Mouse (Mus musculus) forebrain, embryonic 11.5 days (tissue): ENCODE data around the gene Zfp609. TPM values are rescaled to one million over a fixed set of nuclear protein-coding genes. Genes with fewer than 3 reads are reported as not detected.

Experiments used
- ATAC-seq: fragments of 200-750 bp; cut with Nextera tagmentation; replicated peaks from 2 replicates; pipeline ENCODE4 v1.8.0; 2017; ENCODE audit warnings: moderate TSS enrichment; ENCODE audit not compliant: low FRiP score
- DNase-seq: peaks from one replicate; pipeline ENCODE4 v3.0.0-alpha.2; 2017; ENCODE audit warnings: low spot score
- H3K27ac ChIP-seq: fragments of 300-500 bp; sonication (generic); 2 replicates; pipeline ENCODE4 v1.5.1; 2014; ENCODE audit warnings: low read depth, low read length
- H3K27me3 ChIP-seq: fragments of 300-500 bp; sonication (generic); 2 replicates; pipeline ENCODE4 v1.6.1; 2014; ENCODE audit warnings: mild to moderate bottlenecking, low read length, mixed read lengths; ENCODE audit not compliant: control insufficient read depth, insufficient read depth
- H3K36me3 ChIP-seq: fragments of 300-500 bp; sonication (generic); 2 replicates; pipeline ENCODE4 v1.6.1; 2014; ENCODE audit warnings: mild to moderate bottlenecking, low read length, moderate library complexity, mixed read lengths; ENCODE audit not compliant: control insufficient read depth, insufficient read depth
- H3K4me1 ChIP-seq: fragments of 300-500 bp; sonication (generic); replicated peaks from 2 replicates; pipeline ENCODE4 v1.6.1; 2014; ENCODE audit warnings: low read length, mixed read lengths; ENCODE audit not compliant: control insufficient read depth, insufficient read depth
- H3K4me2 ChIP-seq: fragments of 300-500 bp; sonication (generic); 2 replicates; pipeline ENCODE4 v1.6.1; 2014; ENCODE audit warnings: low read depth, mild to moderate bottlenecking, low read length, moderate library complexity, mixed read lengths; ENCODE audit not compliant: severe bottlenecking
- H3K4me3 ChIP-seq: fragments of 300-500 bp; sonication (generic); 2 replicates; pipeline ENCODE4 v1.5.1; 2014; ENCODE audit warnings: low read depth, low read length
- H3K9ac ChIP-seq: fragments of 300-500 bp; sonication (generic); 2 replicates; pipeline ENCODE4 v1.6.1; 2014; ENCODE audit warnings: low read length
- H3K9me3 ChIP-seq: fragments of 300-500 bp; sonication (generic); 2 replicates; pipeline ENCODE4 v1.6.1; 2016; ENCODE audit warnings: low read length, mixed read lengths; ENCODE audit not compliant: control insufficient read depth
- WGBS: fragments of 180-500 bp; shearing (Covaris S2); extraction: QIAGEN DNeasy Blood & Tissue Kit; methylation state at CpG from one replicate; pipeline ENCODE4 v1.1.7; 2014; 5-methylcytosine and 5-hydroxymethylcytosine counted together
- polyA plus RNA-seq: library from polyadenylated mRNA; unstranded; fragments of >200 nt; fragmentation: Nextera tagmentation; extraction: Ambion mirVana; gene quantifications from 2 replicates; pipeline ENCODE4 v1.2.1, GENCODE M21; 2014

Zfp609 gene
- polyA plus RNA-seq, 1 experiment from 2014 or later: 12.9 TPM

DNA sequence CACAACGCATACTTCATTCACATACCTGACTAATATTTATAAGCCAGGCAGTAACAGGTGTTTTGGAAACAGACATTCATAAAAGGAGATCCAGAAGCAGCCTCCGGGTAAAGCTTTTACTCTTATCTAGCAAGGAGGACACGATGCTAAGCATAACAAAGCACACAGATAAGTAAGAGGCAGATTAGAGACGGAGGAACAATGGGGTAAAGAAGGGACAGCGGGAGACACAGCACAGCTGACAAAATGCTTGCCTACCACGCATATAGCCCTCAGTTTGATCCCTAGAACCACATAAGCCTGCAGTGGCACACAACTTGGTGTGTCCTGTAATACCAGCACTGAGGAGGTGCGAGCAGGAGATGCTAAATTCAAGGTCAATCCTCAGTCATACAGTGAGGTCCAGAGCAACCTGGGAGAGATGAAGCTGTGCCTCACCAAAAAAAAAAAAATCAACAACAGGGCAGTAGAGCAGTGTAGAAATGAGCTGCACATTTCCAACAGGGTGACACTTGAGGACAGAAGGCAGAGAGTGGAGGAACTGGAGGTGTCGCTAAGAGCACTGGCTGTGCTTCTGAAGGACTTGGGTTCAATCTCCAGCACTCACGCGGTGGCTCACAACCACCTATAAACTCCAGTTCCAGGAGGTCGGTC lies 56.2 kb downstream of the Zfp609 start:
- Histone ChIP-seq H3K9me3 (no peaks in the 10 kb centered on the region), H3K4me1 (peaks cover under 1% of the 10 kb centered on the region; the same call in 1 of the 2 replicates), H3K27ac (no peak overlapping the region), H3K9ac (no peak overlapping the region), H3K36me3 (no peaks in the 10 kb centered on the region), H3K4me2 (no peak overlapping the region), H3K27me3 (no peaks in the 10 kb centered on the region), H3K4me3 (no peak overlapping the region)
- 21% methylated on average over 11 of the region's 11 CpGs for WGBS
- ATAC-seq (no peak), DNase-seq (no peak)

- 95% methylated on average over 4 of the region's 4 CpGs for WGBS
- no peak overlapping the region for H3K9ac ChIP-seq
- H3K27me3 ChIP-seq: no peaks in the 10 kb centered on the region
- no peak overlapping the region for H3K27ac ChIP-seq
- H3K4me2 ChIP-seq: no peak overlapping the region
- H3K9me3 ChIP-seq: no peaks in the 10 kb centered on the region
- H3K4me1 ChIP-seq: no peaks in the 10 kb centered on the region
- H3K36me3 ChIP-seq: no peaks in the 10 kb centered on the region
- H3K4me3 ChIP-seq: no peak overlapping the region
- DNase-seq (no peak), ATAC-seq (no peak)
These were observed 64.6 kb downstream of the Zfp609 start for GRCm38 (mm10) chr9:65762728-65763127.

DNA sequence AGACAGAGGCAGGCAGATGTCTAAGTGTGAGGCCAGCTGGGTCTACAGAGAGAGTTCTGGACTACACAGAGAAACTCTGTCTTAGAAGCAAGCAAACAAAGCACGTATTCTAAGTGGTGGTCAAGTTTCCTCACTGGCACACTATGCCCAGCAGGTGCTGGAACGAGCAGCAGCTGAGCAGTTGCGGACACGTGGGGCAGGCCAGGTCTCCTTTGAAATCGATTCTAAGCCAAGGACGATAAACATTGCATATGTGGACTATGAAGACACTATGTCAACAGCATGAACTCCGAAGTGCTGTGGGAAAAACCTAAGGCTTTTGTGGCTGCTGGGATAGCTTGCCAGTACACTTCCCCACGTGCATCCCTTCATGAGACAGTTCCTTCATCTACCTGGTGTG lies 67.4 kb downstream of the Zfp609 start:
- no peaks in the 10 kb centered on the region for H3K36me3 ChIP-seq
- WGBS: 85% methylated on average over 8 of the region's 8 CpGs
- no peak overlapping the region for H3K4me2 ChIP-seq
- peaks cover 3% of the 10 kb centered on the region; the same call in 1 of the 2 replicates for H3K4me1 ChIP-seq
- ATAC-seq (no peak), DNase-seq (no peak)
- H3K27me3 ChIP-seq: no peaks in the 10 kb centered on the region
- H3K9me3 ChIP-seq: no peaks in the 10 kb centered on the region
- H3K27ac ChIP-seq: no peak overlapping the region
- no peak overlapping the region for H3K9ac ChIP-seq
- no peak overlapping the region for H3K4me3 ChIP-seq

DNA sequence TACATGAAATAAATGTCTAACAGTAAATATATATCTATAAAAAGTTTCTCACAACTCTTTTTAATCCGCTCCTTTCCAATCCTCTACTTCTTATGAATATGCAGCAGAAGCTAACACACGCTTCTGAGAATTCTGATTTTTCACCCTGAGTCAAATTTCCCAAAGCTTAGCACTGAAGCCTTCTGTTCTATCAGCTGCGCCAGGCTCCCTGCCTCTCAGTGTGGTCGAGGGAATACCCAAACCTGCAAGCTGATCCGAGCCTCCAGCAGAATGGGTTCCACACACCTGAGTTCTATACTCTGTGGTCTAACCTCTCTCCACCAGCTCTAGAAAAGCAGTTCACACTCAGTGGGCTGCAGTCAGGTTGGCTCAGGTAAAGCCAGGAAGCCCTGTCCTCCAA lies 68.1 kb downstream of the Zfp609 start:
- Histone ChIP-seq H3K4me2 (no peak overlapping the region), H3K36me3 (no peaks in the 10 kb centered on the region), H3K27ac (no peak overlapping the region), H3K4me3 (no peak overlapping the region), H3K9ac (no peak overlapping the region), H3K27me3 (no peaks in the 10 kb centered on the region), H3K4me1 (peaks cover 3% of the 10 kb centered on the region; the same call in 1 of the 2 replicates), H3K9me3 (no peaks in the 10 kb centered on the region)
- WGBS: 95% methylated on average over 5 of the region's 5 CpGs
- ATAC-seq: no peak
- DNase-seq: no peak

GRCm38 (mm10) chr9:65757826-65758225 lies 69.5 kb downstream of the Zfp609 start:
- Histone ChIP-seq H3K27me3 (no peaks in the 10 kb centered on the region), H3K4me3 (no peak overlapping the region), H3K4me2 (no peak overlapping the region), H3K4me1 (peaks cover 3% of the 10 kb centered on the region; the same call in 1 of the 2 replicates), H3K36me3 (no peaks in the 10 kb centered on the region), H3K9ac (no peak overlapping the region), H3K27ac (no peak overlapping the region), H3K9me3 (no peaks in the 10 kb centered on the region)
- WGBS: 67% methylated on average over 3 of the region's 3 CpGs
- ATAC-seq (no peak), DNase-seq (no peak)

GRCm38 (mm10) chr9:65755673-65756375 lies 71.5 kb downstream of the Zfp609 start:
- Histone ChIP-seq H3K36me3 (no peaks in the 10 kb centered on the region), H3K4me2 (no peak overlapping the region; the same call in 1 of the 2 replicates), H3K27me3 (no peaks in the 10 kb centered on the region), H3K9ac (no peak overlapping the region), H3K27ac (peak overlapping the region; percentile 15; the same call in 1 of the 2 replicates), H3K4me3 (no peak overlapping the region), H3K9me3 (no peaks in the 10 kb centered on the region), H3K4me1 (peaks cover 3% of the 10 kb centered on the region; the same call in 1 of the 2 replicates)
- DNase-seq (no peak), ATAC-seq (no peak)
- 68% methylated on average over 7 of the region's 7 CpGs for WGBS

GRCm38 (mm10) chr9:65755164-65755563 lies 72.2 kb downstream of the Zfp609 start:
- Histone ChIP-seq H3K9ac (no peak overlapping the region), H3K27me3 (no peaks in the 10 kb centered on the region), H3K4me1 (peaks cover 3% of the 10 kb centered on the region; the same call in 1 of the 2 replicates), H3K9me3 (no peaks in the 10 kb centered on the region), H3K36me3 (no peaks in the 10 kb centered on the region), H3K4me2 (no peak overlapping the region), H3K27ac (no peak overlapping the region), H3K4me3 (no peak overlapping the region)
- WGBS: 88% methylated on average over 1 of the region's 1 CpGs
- DNase-seq: no peak
- no peak for ATAC-seq

DNA sequence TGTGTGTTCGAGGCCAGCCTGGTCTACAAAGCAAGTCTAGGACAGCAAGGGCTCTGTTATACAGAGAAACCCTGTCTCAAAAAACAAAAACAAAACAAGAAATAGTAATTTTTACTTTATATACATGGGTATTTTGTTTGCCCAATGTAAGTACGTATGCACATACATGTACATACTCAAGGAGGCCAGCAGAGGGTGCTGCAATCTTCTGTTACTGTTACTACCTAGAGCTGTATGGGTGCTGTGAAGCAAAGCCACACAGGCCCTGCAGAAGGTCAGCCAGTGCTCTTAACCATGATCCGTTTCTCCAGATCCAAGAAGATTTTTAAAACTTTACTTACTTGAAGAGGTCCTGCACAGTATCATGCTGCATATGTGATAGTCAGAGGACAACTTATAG lies 74.7 kb downstream of the Zfp609 start:
- H3K4me1 ChIP-seq: peaks cover 3% of the 10 kb centered on the region; the same call in 1 of the 2 replicates
- 92% methylated on average over 3 of the region's 3 CpGs for WGBS
- no peaks in the 10 kb centered on the region for H3K36me3 ChIP-seq
- no peaks in the 10 kb centered on the region for H3K27me3 ChIP-seq
- no peak overlapping the region for H3K4me3 ChIP-seq
- ATAC-seq (no peak), DNase-seq (no peak)
- no peak overlapping the region for H3K4me2 ChIP-seq
- H3K9ac ChIP-seq: no peak overlapping the region
- H3K9me3 ChIP-seq: no peaks in the 10 kb centered on the region
- no peak overlapping the region for H3K27ac ChIP-seq
